Mouse (Mus musculus) kidney, postnatal 0 days (tissue): ENCODE results near the gene Gpr89. TPM values are rescaled to one million over a fixed set of nuclear protein-coding genes. Genes with fewer than 3 reads are reported as not detected.
A peak's percentile ranks its signal among the peaks of the same experiment; 100 is the strongest.

Experiments used
- ATAC-seq: fragments of 200-750 bp; cut with Nextera tagmentation; replicated peaks from 2 replicates; pipeline ENCODE4 v1.8.0; 2017; ENCODE audit warnings: low read depth, moderate number of reproducible peaks, moderate TSS enrichment, moderate library complexity; ENCODE audit not compliant: low FRiP score
- DNase-seq: peaks from one replicate; pipeline ENCODE4 v3.0.0-alpha.2; 2016; ENCODE audit warnings: low spot score
- H3K27ac ChIP-seq: fragments of 300-500 bp; sonication (generic); 2 replicates; pipeline ENCODE4 v1.5.1; 2014; ENCODE audit warnings: mild to moderate bottlenecking
- H3K27me3 ChIP-seq: fragments of 300-500 bp; sonication (generic); 2 replicates; pipeline ENCODE4 v1.6.1; 2014; ENCODE audit warnings: low read length, mixed read lengths; ENCODE audit not compliant: insufficient read depth
- H3K36me3 ChIP-seq: fragments of 300-500 bp; sonication (generic); 2 replicates; pipeline ENCODE4 v1.6.1; 2014; ENCODE audit warnings: low read length, mixed read lengths; ENCODE audit not compliant: insufficient read depth
- H3K4me1 ChIP-seq: fragments of 300-500 bp; sonication (generic); replicated peaks from 2 replicates; pipeline ENCODE4 v1.6.1; 2014; ENCODE audit warnings: antibody characterized with exemption, low read length, mixed read lengths; ENCODE audit not compliant: insufficient read depth
- H3K4me2 ChIP-seq: fragments of 300-500 bp; sonication (generic); 2 replicates; pipeline ENCODE4 v1.6.1; 2014; ENCODE audit warnings: mild to moderate bottlenecking, low read length, moderate library complexity, mixed read lengths
- H3K4me3 ChIP-seq: fragments of 300-500 bp; sonication (generic); replicated peaks from 2 replicates; pipeline ENCODE4 v1.5.1; 2014; ENCODE audit warnings: low read depth, low read length
- H3K9ac ChIP-seq: fragments of 300-500 bp; sonication (generic); 2 replicates; pipeline ENCODE4 v1.6.1; 2014; ENCODE audit warnings: low read depth, low read length
- H3K9me3 ChIP-seq: fragments of 300-500 bp; sonication (generic); replicated peaks from 2 replicates; pipeline ENCODE4 v1.6.1; 2016; ENCODE audit warnings: low read length, inconsistent platforms, mixed read lengths
- CTCF ChIP-seq: IDR thresholded peaks from 2 replicates; pipeline ENCODE4 v1.5.1; 2016; ENCODE audit warnings: antibody characterized with exemption, low read depth, mild to moderate bottlenecking, moderate library complexity
- WGBS: fragments of 180-500 bp; shearing (Covaris S2); extraction: QIAGEN DNeasy Blood & Tissue Kit; methylation state at CpG from one replicate; pipeline ENCODE4 v1.1.7; 2014; 5-methylcytosine and 5-hydroxymethylcytosine counted together
- polyA plus RNA-seq: library from polyadenylated mRNA; unstranded; fragments of >200 nt; fragmentation: Nextera tagmentation; extraction: Ambion mirVana; gene quantifications from 2 replicates; pipeline ENCODE4 v1.2.1, GENCODE M21; 2015

Gpr89 gene
- polyA plus RNA-seq, 1 experiment from 2014 or later, result 32.8 TPM

DNA sequence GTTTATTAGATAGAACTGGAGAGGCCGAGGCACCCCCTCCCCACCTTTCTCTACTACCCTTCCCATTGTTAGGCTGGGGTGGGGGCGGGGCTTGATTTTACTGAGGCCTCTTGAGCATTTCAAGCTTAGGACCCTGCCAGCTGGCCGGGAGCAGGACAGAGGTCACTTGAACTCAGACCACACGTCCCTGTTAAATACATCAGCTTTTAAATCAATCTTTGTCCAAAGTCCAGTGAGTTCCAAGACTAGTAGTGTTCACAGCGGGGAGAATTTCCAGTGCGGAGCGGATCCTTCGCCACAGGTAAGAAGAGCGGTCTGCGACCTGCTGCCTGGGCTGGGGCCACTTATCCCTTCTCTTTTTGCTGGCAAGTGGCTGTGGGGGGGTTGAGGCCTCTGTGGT is 75.3 kb downstream of the Gpr89 start:
- H3K9me3 ChIP-seq, result no peaks in the 10 kb centered on the region
- WGBS, result 69% methylated on average over 10 of the region's 10 CpGs
- H3K27ac ChIP-seq, result peak overlapping the region; percentile 62
- TF ChIP-seq CTCF, result no peak
- no peak for DNase-seq
- no peaks in the 10 kb centered on the region for H3K36me3 ChIP-seq
- H3K4me3 ChIP-seq, result peak overlapping the region; percentile 15
- H3K27me3 ChIP-seq, result no peaks in the 10 kb centered on the region
- H3K9ac ChIP-seq, result peak overlapping the region; percentile 51
- ATAC-seq, result peak; percentile 64
- peak overlapping the region; percentile 36; the same call in 1 of the 2 replicates for H3K4me2 ChIP-seq
- no peaks in the 10 kb centered on the region for H3K4me1 ChIP-seq

DNA sequence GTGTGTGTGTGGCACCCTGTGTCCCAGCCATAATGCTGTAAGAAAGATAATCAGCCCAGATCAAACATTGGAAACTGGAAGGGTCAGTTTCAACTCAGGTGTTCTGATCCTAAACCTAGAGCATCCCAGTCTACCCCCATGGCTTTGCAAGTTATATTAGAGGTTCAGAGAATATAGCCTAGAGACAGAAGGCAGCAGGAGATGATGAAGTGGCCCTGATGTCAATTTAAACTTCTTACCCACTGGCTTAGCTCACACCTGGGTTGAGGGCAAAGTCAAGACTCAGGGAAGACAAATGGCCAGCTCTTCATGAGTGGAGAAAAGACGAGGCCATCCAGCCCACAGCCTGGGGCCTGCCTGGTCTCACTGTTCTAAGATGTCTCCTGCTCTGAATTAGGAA is 76.2 kb downstream of the Gpr89 start, which contains the start of the genes Pdzk1 and Cd160:
Gene Pdzk1, plus strand, starts transcription at position 301 of the 400 bp plus-strand sequence.
Gene Cd160, minus strand, starts transcription at position 368 of the 400 bp plus-strand sequence.
- H3K9ac ChIP-seq, result peak within 1 kb of the TSS; percentile 51
- peak within 1 kb of the TSS; percentile 36 for H3K4me2 ChIP-seq
- H3K4me1 ChIP-seq, result no peaks in the 10 kb centered on the region
- no peak for TF ChIP-seq CTCF
- H3K27ac ChIP-seq, result peak within 1 kb of the TSS; percentile 62
- H3K36me3 ChIP-seq, result no peaks in the 10 kb centered on the region
- H3K9me3 ChIP-seq, result no peaks in the 10 kb centered on the region
- 57% methylated on average over 1 of the region's 1 CpGs for WGBS
- H3K4me3 ChIP-seq, result peak within 1 kb of the TSS; percentile 15
- ATAC-seq (no peak), DNase-seq (no peak)
- no peaks in the 10 kb centered on the region for H3K27me3 ChIP-seq

DNA sequence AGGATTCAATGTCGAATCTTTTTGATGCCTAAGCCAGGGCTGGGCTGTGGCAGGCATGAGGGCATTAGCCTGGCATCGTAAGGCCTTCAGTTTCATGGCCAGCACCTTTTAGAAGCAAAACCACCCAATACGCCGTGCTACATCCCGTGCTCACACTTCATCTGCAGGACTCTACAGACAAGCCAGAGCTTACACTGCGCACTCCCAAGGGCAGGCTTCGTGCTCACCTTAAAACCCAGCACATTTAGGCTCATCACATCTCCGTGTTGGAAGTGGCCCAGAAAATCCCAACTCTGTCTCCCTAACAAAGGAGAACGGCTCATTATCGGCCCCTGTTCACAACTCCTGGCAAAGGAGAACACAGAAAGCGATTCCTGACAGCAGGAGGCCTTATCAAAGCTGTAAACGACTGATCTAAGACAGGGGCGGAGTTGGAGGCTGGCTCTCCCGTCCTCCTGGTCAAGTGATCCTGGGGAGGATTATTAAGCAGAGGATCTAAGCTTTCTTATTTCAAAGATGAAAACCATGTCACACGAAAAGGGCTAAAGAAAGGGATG is 76.8 kb downstream of the Gpr89 start:
- no peak for TF ChIP-seq CTCF
- Histone ChIP-seq H3K4me2 (no peak overlapping the region), H3K36me3 (no peaks in the 10 kb centered on the region), H3K27ac (no peak overlapping the region), H3K27me3 (no peaks in the 10 kb centered on the region), H3K9ac (no peak overlapping the region), H3K9me3 (no peaks in the 10 kb centered on the region), H3K4me3 (no peak overlapping the region), H3K4me1 (no peaks in the 10 kb centered on the region)
- 46% methylated on average over 15 of the region's 15 CpGs for WGBS
- DNase-seq (no peak), ATAC-seq (no peak)

DNA sequence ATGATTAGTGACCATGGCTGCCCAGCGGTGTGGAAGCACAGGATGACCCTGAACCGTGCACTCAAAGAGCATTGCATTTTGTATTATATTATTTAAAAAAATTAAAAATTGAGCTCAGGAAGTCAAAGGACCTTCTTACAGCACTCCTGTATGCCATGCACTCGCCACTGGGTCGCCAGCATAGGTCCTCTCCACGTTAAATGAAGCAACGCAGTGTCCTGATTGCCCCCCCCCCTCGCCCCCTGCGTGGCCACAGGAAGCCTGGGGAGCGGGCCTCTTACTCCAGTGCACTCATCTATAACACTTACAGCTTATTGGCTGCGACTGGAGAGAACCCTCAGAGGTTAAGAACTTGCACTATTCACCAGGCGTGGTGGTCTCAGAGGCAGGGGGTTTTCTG is 79.9 kb downstream of the Gpr89 start:
- ATAC-seq, result no peak
- 31% methylated on average over 11 of the region's 11 CpGs for WGBS

DNA sequence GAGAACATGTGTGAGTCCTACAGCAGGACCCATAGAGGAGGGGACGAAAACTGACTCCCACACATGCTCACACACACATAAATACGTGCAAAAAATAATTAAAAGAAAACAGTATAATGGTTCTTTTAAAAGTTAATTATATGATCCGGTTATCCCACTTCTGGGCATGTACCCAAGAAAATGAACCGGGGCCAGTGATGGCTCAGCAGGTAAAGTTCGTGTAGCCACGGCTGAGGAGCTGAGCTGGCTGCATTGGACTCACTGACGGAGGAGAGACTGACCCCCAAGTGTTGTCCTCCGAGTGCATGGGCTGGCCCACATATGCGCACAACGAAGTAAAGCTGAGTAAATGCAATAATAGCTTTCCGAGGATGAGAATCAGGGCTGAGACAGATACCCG is 80.5 kb downstream of the Gpr89 start:
- no peaks in the 10 kb centered on the region for H3K36me3 ChIP-seq
- no peak overlapping the region for H3K9ac ChIP-seq
- H3K4me3 ChIP-seq, result no peak overlapping the region
- TF ChIP-seq CTCF, result no peak
- DNase-seq (no peak), ATAC-seq (no peak)
- no peaks in the 10 kb centered on the region for H3K9me3 ChIP-seq
- 72% methylated on average over 12 of the region's 12 CpGs for WGBS
- no peak overlapping the region for H3K4me2 ChIP-seq
- no peaks in the 10 kb centered on the region for H3K27me3 ChIP-seq
- H3K27ac ChIP-seq, result no peak overlapping the region
- H3K4me1 ChIP-seq, result no peaks in the 10 kb centered on the region

More for the DNA sequence above, 79.9 kb downstream of the Gpr89 start:
- Histone ChIP-seq H3K27ac (no peak overlapping the region), H3K9ac (no peak overlapping the region), H3K9me3 (no peaks in the 10 kb centered on the region), H3K27me3 (no peaks in the 10 kb centered on the region), H3K4me2 (no peak overlapping the region), H3K4me3 (no peak overlapping the region), H3K36me3 (no peaks in the 10 kb centered on the region), H3K4me1 (no peaks in the 10 kb centered on the region)
- DNase-seq, result no peak
- TF ChIP-seq CTCF, result no peak

DNA sequence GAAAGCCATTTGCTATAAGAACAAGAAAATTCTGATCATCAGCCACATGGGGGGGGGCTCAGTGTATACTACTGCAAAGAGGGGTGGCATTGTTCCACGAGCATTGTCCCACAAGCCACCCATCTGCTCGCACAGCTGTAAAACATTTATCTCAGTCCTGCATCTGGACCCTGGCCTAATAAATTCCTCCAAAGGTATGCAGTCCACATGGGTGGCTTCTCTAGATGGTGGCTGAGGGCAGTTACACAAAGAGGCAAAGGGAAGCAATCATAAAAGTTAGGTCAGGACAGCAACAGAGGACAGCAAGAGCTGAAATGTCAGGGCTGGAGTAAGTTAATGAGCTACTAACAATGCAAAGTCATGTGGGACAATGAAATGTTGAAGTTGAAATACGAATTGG is 81.4 kb downstream of the Gpr89 start:
- WGBS, result 29% methylated on average over 3 of the region's 3 CpGs
- no peak for TF ChIP-seq CTCF
- no peaks in the 10 kb centered on the region for H3K27me3 ChIP-seq
- H3K4me1 ChIP-seq, result no peaks in the 10 kb centered on the region
- H3K4me2 ChIP-seq, result no peak overlapping the region
- H3K4me3 ChIP-seq, result no peak overlapping the region
- no peak overlapping the region for H3K27ac ChIP-seq
- DNase-seq (no peak), ATAC-seq (0 out of 2 replicates have a peak, but pooled peaks have one; percentile 45)
- no peak overlapping the region for H3K9ac ChIP-seq
- no peaks in the 10 kb centered on the region for H3K9me3 ChIP-seq
- H3K36me3 ChIP-seq, result no peaks in the 10 kb centered on the region

DNA sequence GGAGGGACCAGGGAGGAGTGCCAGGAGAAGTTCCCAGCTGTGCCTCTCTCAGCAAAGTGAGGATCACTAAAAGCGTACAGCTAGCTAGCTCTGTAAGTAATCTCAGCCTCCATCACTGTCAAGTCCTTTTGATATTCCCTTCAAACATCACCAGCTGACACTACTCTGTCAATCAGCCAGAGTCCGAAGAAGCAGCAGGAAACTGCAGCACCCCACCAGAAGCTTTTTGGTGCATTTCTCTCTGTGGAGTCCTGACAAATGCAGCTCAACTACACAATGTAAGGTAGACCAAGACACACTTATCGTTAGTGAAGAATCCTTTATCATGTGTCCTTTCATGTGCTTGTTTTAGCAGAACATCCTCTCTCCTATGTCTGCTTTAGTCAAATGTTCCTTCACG is 83.6 kb downstream of the Gpr89 start:
- DNase-seq, result no peak
- Histone ChIP-seq H3K9me3 (no peaks in the 10 kb centered on the region), H3K4me3 (no peak overlapping the region), H3K27ac (no peak overlapping the region), H3K4me1 (no peaks in the 10 kb centered on the region), H3K9ac (no peak overlapping the region), H3K36me3 (no peaks in the 10 kb centered on the region), H3K27me3 (no peaks in the 10 kb centered on the region), H3K4me2 (no peak overlapping the region)
- 95% methylated on average over 4 of the region's 4 CpGs for WGBS
- TF ChIP-seq CTCF, result no peak
- no peak for ATAC-seq
